Mouse (Mus musculus): ENCODE measurements around the gene Taar7f. TPM values are rescaled to one million over a fixed set of nuclear protein-coding genes. Genes with fewer than 3 reads are reported as not detected.
"Not testable (repeated sequence)": the region's sequence is repeated elsewhere in the genome, so short reads cannot be mapped to it uniquely, and the experiment has no call there.

The Taar7f gene
- polyA plus RNA-seq, 1 experiment from 2014 or later, result not detected

- H3K36me3 ChIP-seq (ENCODE audit: control insufficient read depth, insufficient read depth, low read length); H3K9ac ChIP-seq (ENCODE audit: low read length); ATAC-seq (ENCODE audit: insufficient read depth, low FRiP score, low TSS enrichment); DNase-seq (ENCODE audit: low spot score); H3K4me1 ChIP-seq (ENCODE audit: control insufficient read depth, insufficient read depth, low read length); H3K4me3 ChIP-seq (ENCODE audit: low read depth, low read length); H3K9me3 ChIP-seq (ENCODE audit: control insufficient read depth, low read length); H3K27ac ChIP-seq (ENCODE audit: low read depth, low read length); H3K27me3 ChIP-seq (ENCODE audit: control insufficient read depth, insufficient read depth, low read length); H3K4me2 ChIP-seq (ENCODE audit: low read depth): not testable (repeated sequence)
- 62% methylated on average over 2 of the region's 2 CpGs for whole genome bisulfite sequencing
These were observed 47.7 kb downstream of the Taar7f start for GRCm38 (mm10) chr10:24097010-24097409.

Other genes with a start within 250 kb of the Taar7f start
- gene Vnn3, start 198.0 kb upstream of the Taar7f start, polyA plus RNA-seq (2014; fragmentation: Nextera tagmentation; extraction: Ambion mirVana), result not detected in 2 replicates
- gene Vnn1, start 154.8 kb upstream of the Taar7f start, polyA plus RNA-seq (2014; fragmentation: Nextera tagmentation; extraction: Ambion mirVana), result 0.82 and 0.96 TPM in 2 replicates
- gene Taar1, start 129.2 kb upstream of the Taar7f start, polyA plus RNA-seq (2014; fragmentation: Nextera tagmentation; extraction: Ambion mirVana), result not detected in 2 replicates
- gene Taar2, start 110.9 kb upstream of the Taar7f start, polyA plus RNA-seq (2014; fragmentation: Nextera tagmentation; extraction: Ambion mirVana), result not detected in 2 replicates
- not detected in 2 replicates for gene Taar3, start 100.0 kb upstream of the Taar7f start, polyA plus RNA-seq (2014; fragmentation: Nextera tagmentation; extraction: Ambion mirVana)
- not detected in 2 replicates for gene Taar4, start 89.0 kb upstream of the Taar7f start, polyA plus RNA-seq (2014; fragmentation: Nextera tagmentation; extraction: Ambion mirVana)
- not detected in 2 replicates for gene Taar5, start 78.8 kb upstream of the Taar7f start, polyA plus RNA-seq (2014; fragmentation: Nextera tagmentation; extraction: Ambion mirVana)
- not detected in 2 replicates for gene Taar6, start 63.9 kb upstream of the Taar7f start, polyA plus RNA-seq (2014; fragmentation: Nextera tagmentation; extraction: Ambion mirVana)
- not detected in 2 replicates for gene Taar7a, start 56.0 kb upstream of the Taar7f start, polyA plus RNA-seq (2014; fragmentation: Nextera tagmentation; extraction: Ambion mirVana)
- gene Taar7b, start 49.6 kb upstream of the Taar7f start, polyA plus RNA-seq (2014; fragmentation: Nextera tagmentation; extraction: Ambion mirVana), result not detected in 2 replicates
- not detected in 2 replicates for gene Taar7d, start 22.3 kb upstream of the Taar7f start, polyA plus RNA-seq (2014; fragmentation: Nextera tagmentation; extraction: Ambion mirVana)
- gene Taar7e, start 11.9 kb upstream of the Taar7f start, polyA plus RNA-seq (2014; fragmentation: Nextera tagmentation; extraction: Ambion mirVana), result not detected in 2 replicates
- not detected in 2 replicates for gene Taar8a, start 27.0 kb downstream of the Taar7f start, polyA plus RNA-seq (2014; fragmentation: Nextera tagmentation; extraction: Ambion mirVana)
- gene Taar8b, start 42.8 kb downstream of the Taar7f start, polyA plus RNA-seq (2014; fragmentation: Nextera tagmentation; extraction: Ambion mirVana), result not detected in 2 replicates
- not detected in 2 replicates for gene Taar8c, start 52.4 kb downstream of the Taar7f start, polyA plus RNA-seq (2014; fragmentation: Nextera tagmentation; extraction: Ambion mirVana)
- gene Taar9, start 60.0 kb downstream of the Taar7f start, polyA plus RNA-seq (2014; fragmentation: Nextera tagmentation; extraction: Ambion mirVana), result not detected in 2 replicates
- gene Stx7, start 99.8 kb downstream of the Taar7f start, polyA plus RNA-seq (2014; fragmentation: Nextera tagmentation; extraction: Ambion mirVana), result 112 and 126 TPM in 2 replicates
- 39.6 and 45.8 TPM in 2 replicates for gene Moxd1, start 174.0 kb downstream of the Taar7f start, polyA plus RNA-seq (2014; fragmentation: Nextera tagmentation; extraction: Ambion mirVana)